Mouse (Mus musculus) urinary bladder, postnatal 14 days (tissue): ENCODE measurements at regions not wholly inside any gene's neighbourhood (a gene's known extent, or its start where the extent isn't known, plus 50 kb on each side); places are given as distances from the start of the nearest gene placed in this dataset.
A peak's percentile ranks its signal among the peaks of the same experiment; 100 is the strongest.

ENCODE experiments used
- DNase-seq: peaks from one replicate; pipeline ENCODE4 v3.0.0; 2021; ENCODE audit warnings: low spot score

GRCm38 (mm10) chr1:88623040-88623439 is 79.0 kb downstream of the Arl4c start:
- no peak for DNase-seq

DNA sequence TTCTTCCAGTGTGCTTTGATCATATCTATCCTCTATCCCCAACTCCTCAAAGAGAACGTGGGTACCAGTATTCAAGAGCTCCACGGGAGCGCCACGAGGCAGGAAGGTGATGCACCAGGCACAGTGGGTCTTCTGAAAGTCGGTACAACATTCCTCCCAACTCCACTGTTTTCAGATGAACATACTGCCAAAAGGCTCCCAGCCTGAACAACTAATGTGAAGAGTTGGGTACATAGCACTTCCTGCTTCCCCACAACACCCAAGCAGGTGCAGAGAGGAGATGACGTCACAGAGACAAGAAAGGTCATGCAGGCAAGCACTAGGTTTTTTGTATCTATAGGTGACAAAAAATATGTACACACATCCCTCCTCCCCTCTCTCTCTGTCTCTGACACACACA is 79.7 kb downstream of the Arl4c start:
- no peak for DNase-seq

GRCm38 (mm10) chr1:88621214-88621613 is 80.8 kb downstream of the Arl4c start:
- DNase-seq: no peak

- no peak for DNase-seq
Observed at GRCm38 (mm10) chr1:88613007-88613406, 89.0 kb downstream of the Arl4c start.

GRCm38 (mm10) chr1:88611241-88611640 is 90.8 kb downstream of the Arl4c start:
- no peak for DNase-seq

DNA sequence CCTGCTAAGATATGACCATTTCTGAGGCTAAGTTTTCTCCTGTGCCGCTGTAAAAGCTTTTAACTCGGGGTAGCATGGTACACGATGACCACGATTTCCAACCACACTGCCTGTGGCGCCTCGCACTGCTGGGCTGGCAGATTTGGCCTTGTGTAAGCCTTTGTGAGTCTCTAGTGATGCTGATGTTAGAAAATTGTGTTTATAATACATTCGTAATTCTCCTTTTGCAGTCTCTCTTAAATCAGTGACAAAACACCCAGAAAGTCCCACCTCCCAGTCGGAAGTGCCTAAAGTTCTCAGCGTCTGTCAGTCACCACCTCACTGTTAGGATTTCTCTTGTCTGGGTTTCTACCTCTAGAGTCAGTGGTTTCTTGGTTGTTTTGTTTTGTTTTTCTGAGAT is 91.2 kb downstream of the Arl4c start:
- no peak for DNase-seq

- DNase-seq: no peak
Observed at GRCm38 (mm10) chr1:88608826-88609225, 93.2 kb downstream of the Arl4c start.

- DNase-seq: no peak
Observed at GRCm38 (mm10) chr1:88608236-88608635, 93.8 kb downstream of the Arl4c start.

- DNase-seq: peak; percentile 64
Observed at GRCm38 (mm10) chr1:88605616-88606190, 95.8 kb upstream of the Glrp1 start.

DNA sequence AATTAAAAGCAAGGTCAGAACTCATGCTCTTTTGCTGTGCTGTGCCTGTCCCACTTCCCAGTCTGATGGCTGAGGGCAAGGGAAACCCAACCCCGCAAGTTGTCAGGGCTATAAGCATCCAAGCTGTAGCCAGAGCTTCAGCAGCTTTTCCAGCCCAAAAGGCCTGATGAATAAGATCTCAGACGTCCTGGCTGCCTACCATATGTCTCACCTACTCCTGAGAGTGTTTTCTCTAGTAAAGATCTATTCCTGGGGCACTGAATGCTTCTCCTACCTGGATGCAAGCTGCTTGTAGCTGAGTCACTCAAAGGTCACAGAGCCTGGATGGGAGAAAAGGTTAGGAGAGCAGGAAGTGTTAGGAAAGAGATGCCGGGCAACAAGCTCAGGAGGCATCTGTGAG is 92.4 kb upstream of the Glrp1 start:
- DNase-seq: no peak

GRCm38 (mm10) chr1:88601801-88602200 is 91.9 kb upstream of the Glrp1 start:
- DNase-seq: no peak

GRCm38 (mm10) chr1:88600145-88600544 is 90.3 kb upstream of the Glrp1 start:
- no peak for DNase-seq

- DNase-seq: no peak
Observed at GRCm38 (mm10) chr1:88594484-88595254, 84.8 kb upstream of the Glrp1 start.

GRCm38 (mm10) chr1:88592036-88592435 is 82.2 kb upstream of the Glrp1 start:
- no peak for DNase-seq

- DNase-seq: no peak
Observed at GRCm38 (mm10) chr1:88590802-88591380, 81.0 kb upstream of the Glrp1 start.

DNA sequence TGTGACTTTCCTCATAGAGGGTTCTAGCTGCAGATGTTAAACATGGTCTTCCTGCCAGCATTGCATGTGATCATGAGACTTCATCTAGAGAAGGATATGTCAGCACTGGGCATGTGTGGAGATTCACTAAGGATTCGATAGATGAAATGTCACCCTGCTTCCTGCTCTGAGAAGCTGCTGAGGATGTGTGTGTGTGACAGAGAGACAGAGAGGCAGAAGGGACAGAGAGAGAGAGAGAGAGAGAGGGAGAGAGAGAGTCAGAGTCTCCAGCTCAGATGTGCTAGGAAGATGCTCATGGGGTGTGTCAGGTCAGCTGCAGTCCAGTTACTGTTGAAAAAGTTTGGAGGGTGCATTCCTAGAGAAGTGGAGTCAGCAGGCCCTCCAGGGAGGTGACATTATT is 78.9 kb upstream of the Glrp1 start:
- DNase-seq: no peak

DNA sequence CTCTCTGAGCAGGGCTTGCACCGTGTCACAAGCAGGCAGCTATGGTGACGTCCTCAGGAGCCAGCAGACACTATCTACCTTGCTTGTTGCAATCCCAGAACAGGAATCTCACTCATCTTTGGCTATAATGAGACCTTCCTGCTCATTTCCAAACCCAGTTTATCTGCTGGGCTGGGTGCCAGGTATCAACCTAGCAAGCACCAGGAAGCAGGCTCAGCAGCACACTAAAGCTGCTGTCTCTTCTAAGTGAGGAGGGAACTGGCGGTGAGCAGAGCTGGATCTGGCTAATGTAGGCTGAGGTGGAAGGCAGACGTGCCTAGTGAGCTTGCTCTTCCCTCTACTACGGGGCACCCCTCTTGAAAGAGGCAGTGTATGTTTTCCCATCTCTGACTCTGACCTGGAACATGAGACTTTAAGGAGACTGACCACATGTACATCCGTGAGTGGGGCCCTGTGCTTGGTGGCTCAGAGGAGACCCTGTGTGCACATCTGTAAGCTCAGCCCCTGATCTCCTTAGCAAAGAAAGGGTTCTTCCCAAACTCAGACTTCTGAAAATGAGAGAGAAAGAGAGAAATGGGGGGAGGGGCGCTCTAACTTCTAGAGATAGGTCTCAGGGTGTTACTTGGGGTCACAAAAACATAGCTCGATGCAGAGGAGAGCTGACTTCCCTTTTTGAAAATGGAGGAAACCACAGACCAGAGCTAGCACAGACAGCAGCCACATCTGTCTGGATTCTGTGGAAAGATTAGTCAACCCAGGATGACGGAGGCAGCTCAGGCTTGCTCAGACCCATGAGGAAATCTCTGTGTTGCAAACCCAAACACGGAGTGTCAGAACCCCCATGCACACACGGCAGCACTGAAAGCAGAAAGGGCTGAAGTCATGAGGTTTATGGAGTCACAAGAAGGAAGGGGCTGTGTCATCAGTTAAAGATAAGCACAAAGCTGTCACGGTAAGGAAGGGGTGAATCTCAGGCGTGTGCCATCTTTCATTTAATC is 77.3 kb upstream of the Glrp1 start:
- DNase-seq: peak; percentile 59

DNA sequence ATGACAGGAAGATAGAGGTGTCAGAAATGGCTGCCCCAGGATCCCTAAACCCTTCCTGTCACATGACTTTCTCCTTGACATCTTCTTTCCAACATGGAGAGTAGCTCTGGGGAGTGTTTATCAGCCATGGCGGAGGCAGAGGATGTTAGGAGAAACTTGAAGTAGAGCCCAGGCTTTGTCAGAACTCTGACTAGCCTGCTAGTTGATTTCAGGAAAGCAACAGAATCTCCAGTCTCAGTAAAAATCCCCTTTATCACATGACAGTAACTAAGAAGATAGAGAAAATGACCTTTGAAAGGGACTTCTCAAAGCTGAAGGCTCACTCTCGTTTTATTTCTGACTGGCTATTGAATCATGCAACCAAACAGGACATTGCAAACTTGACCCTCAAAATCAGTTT is 76.3 kb upstream of the Glrp1 start:
- DNase-seq: no peak

- DNase-seq: no peak
Observed at GRCm38 (mm10) chr1:88584515-88585033, 74.7 kb upstream of the Glrp1 start.

- DNase-seq: no peak
Observed at GRCm38 (mm10) chr1:88578231-88578620, 68.4 kb upstream of the Glrp1 start.

GRCm38 (mm10) chr1:88577498-88578230 is 67.8 kb upstream of the Glrp1 start:
- no peak for DNase-seq
